9 mouse cellular contexts compared by ENCODE assay signal in the genomic region with DNA sequence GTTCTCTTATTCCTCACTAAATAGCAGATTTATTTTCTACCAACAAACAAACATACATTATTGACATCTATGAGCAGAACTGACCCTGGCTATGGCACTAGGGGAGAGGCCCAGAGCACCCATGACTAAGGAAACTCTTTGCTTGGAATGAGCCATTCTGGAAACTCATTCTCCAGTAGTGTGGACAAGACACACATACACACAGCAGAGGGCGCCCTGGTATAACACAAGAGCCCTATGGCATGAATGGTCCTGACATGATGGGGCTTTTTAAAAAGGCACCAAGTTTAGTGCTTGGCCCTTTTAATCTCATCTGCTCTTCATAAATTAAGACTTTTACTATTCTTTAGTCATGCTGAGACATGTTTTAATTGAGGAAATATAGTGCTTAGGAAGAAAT. TPM values are rescaled to one million over a fixed set of nuclear protein-coding genes. Genes with fewer than 3 reads are reported as not detected.
DNase-seq lines count a peak whose midpoint lies in the region; ATAC-seq and TF ChIP-seq lines count a peak whose summit lies in the region.
"Had no signal": no experiment of that assay in that cellular context is flagged by ENCODE, and none has a peak within 500 bp of the region (broad histone marks: within the 10 kb centered on the region; RNA-seq: fewer than 3 reads in every experiment).

No protein-coding gene starts in this region.

- H3K9ac ChIP-seq in intestine, embryonic 14.5 days (ENCODE audit: low read length) = no peak overlapping the region
- no peak overlapping the region for H3K9ac ChIP-seq in intestine, embryonic 15.5 days
- no peak overlapping the region for H3K9ac ChIP-seq in ES-E14 (ENCODE audit: insufficient read depth, low read depth, low read length, poor library complexity, severe bottlenecking)

- no peaks in the 10 kb centered on the region for H3K9me3 ChIP-seq in intestine, embryonic 14.5 days (ENCODE audit: control insufficient read depth, low read length)
- H3K9me3 ChIP-seq in intestine, embryonic 15.5 days = no peaks in the 10 kb centered on the region
- H3K9me3 ChIP-seq in ES-E14 (ENCODE audit: control insufficient read depth, insufficient read depth, low read depth, low read length) = no peaks in the 10 kb centered on the region
- no peaks in the 10 kb centered on the region for H3K9me3 ChIP-seq in limb, embryonic 10.5 days (replicated peaks)

- H3K27ac ChIP-seq in intestine, embryonic 14.5 days (ENCODE audit: low read depth) = no peak overlapping the region
- no peak overlapping the region for H3K27ac ChIP-seq in intestine, embryonic 15.5 days
- H3K27ac ChIP-seq in ES-E14 (ENCODE audit: insufficient read depth, low read depth, low read length, poor library complexity, severe bottlenecking) = no peak overlapping the region
- no peak overlapping the region for H3K27ac ChIP-seq in limb, embryonic 10.5 days

- H3K4me3 ChIP-seq in intestine, embryonic 14.5 days (ENCODE audit: low read depth, low read length) = no peak overlapping the region
- H3K4me3 ChIP-seq in intestine, embryonic 15.5 days (replicated peaks) = no peak overlapping the region
- no peak overlapping the region for H3K4me3 ChIP-seq in ES-E14 (ENCODE audit: insufficient read depth in 1 of 2, low read depth in 1 of 2, low read length in 2 of 2, poor library complexity in 1 of 2, severe bottlenecking in 1 of 2)
- H3K4me3 ChIP-seq in limb, embryonic 10.5 days = no peak overlapping the region

- H3K4me2 ChIP-seq in intestine, embryonic 14.5 days (ENCODE audit: low read length) = no peak overlapping the region
- no peak overlapping the region for H3K4me2 ChIP-seq in intestine, embryonic 15.5 days (replicated peaks)

- DNase-seq in intestine, embryonic 14.5 days (ENCODE audit: low spot score) = peak; percentile 62
- peak; percentile 44 for DNase-seq in ES-E14 (ENCODE audit: low read depth, low spot score)
- peak; percentile 4 for DNase-seq in c-Kit-positive CD71-negative TER-119-negative erythroid progenitor cells, embryonic 14.5 days (ENCODE audit: low read depth)
- DNase-seq in limb, embryonic 10.5 days (ENCODE audit: low spot score) = peak; percentile 61
- peak; percentile 57 for DNase-seq in right cerebral cortex, postnatal 25 days
- no peak for DNase-seq in urinary bladder, postnatal 36 days (ENCODE audit: low spot score in 2 of 2)

- no peaks in the 10 kb centered on the region for H3K36me3 ChIP-seq in intestine, embryonic 14.5 days (ENCODE audit: control insufficient read depth, insufficient read depth, low read length)
- no peaks in the 10 kb centered on the region for H3K36me3 ChIP-seq in intestine, embryonic 15.5 days
- no peaks in the 10 kb centered on the region for H3K36me3 ChIP-seq in ES-E14 (ENCODE audit: control insufficient read depth, insufficient read depth, low read length, poor library complexity, severe bottlenecking)
- no peaks in the 10 kb centered on the region for H3K36me3 ChIP-seq in limb, embryonic 10.5 days

- no peaks in the 10 kb centered on the region for H3K4me1 ChIP-seq in intestine, embryonic 14.5 days (replicated peaks; ENCODE audit: control insufficient read depth, insufficient read depth, low read length)
- H3K4me1 ChIP-seq in intestine, embryonic 15.5 days (replicated peaks) = no peaks in the 10 kb centered on the region
- no peaks in the 10 kb centered on the region for H3K4me1 ChIP-seq in ES-E14 (ENCODE audit: control insufficient read depth in 2 of 2, insufficient read depth in 2 of 2, low read length in 2 of 2, poor library complexity in 1 of 2)
- H3K4me1 ChIP-seq in limb, embryonic 10.5 days = no peaks in the 10 kb centered on the region

- no peak for ATAC-seq in intestine, embryonic 14.5 days (replicated peaks; ENCODE audit: low FRiP score, low TSS enrichment, low read depth)
- ATAC-seq in intestine, embryonic 15.5 days = no peak
- peak; percentile 90 for ATAC-seq in frontal cortex, adult (ENCODE audit: low TSS enrichment)

- in situ Hi-C loops in ES-E14 (cut with MboI; ENCODE audit: low sequenced_read_pairs in 2 of 2, unreplicated experiment in 2 of 2) = loop anchor here in 1 of 2 experiments (25.0 kb wide), 1 partner anchor 222 kb away; no protein-coding TSS in a partner anchor

- WGBS in intestine, embryonic 14.5 days = 0% methylated on average over 1 of the region's 1 CpGs
- 6% methylated on average over 1 of the region's 1 CpGs for WGBS in intestine, embryonic 15.5 days
- WGBS in limb, embryonic 10.5 days = 3% methylated on average over 1 of the region's 1 CpGs

- no peaks in the 10 kb centered on the region for H3K27me3 ChIP-seq in intestine, embryonic 14.5 days (replicated peaks; ENCODE audit: control insufficient read depth, insufficient read depth, low read length)
- H3K27me3 ChIP-seq in intestine, embryonic 15.5 days (replicated peaks) = no peaks in the 10 kb centered on the region
- no peaks in the 10 kb centered on the region for H3K27me3 ChIP-seq in limb, embryonic 10.5 days (ENCODE audit: low read depth, poor library complexity, severe bottlenecking)

TF ChIP-seq in ES-E14, 5 proteins besides CTCF, POLR2A, EP300 and RAD21:
- TF ChIP-seq ZC3H11A (IDR thresholded peaks at IDR 0.05; ENCODE audit: borderline replicate concordance, low read depth, low read length) (peak; percentile 62; the same call in 1 of the 2 replicates), HCFC1 (IDR thresholded peaks at IDR 0.05; ENCODE audit: borderline replicate concordance, insufficient read depth, low read length) (no peak)
TF ChIP-seq in ES-E14: peak in this region for 1.

RNA-seq across cellular contexts. Expression of gene Sln, which starts 40.1 kb away (rescaled TPM):
- polyA plus RNA-seq in intestine, embryonic 14.5 days (2014; fragmentation: Nextera tagmentation; extraction: Ambion mirVana) = 0.13 TPM in 1 of 2 replicates, not detected in the other
- 0.66 and 1.3 TPM in 2 replicates for polyA plus RNA-seq in intestine, embryonic 15.5 days (2015; fragmentation: Nextera tagmentation; extraction: Ambion mirVana)
- not detected in 2 replicates for total RNA-seq in ES-E14 (2012; rRNA removed)
- polyA plus RNA-seq in limb, embryonic 10.5 days (2016; fragmentation: Nextera tagmentation; extraction: Ambion mirVana) = 0.25 TPM in 1 of 2 replicates, not detected in the other
- total RNA-seq: neutrophil, adult 5-6 weeks had no signal

Comparison
In these comparisons a context has a peak if more than half of its experiments do, and no peak if none do; other contexts are left out.
1. DNase-seq: peak in intestine, embryonic 14.5 days (single experiment), ES-E14 (single experiment), c-Kit-positive CD71-negative TER-119-negative erythroid progenitor cells, embryonic 14.5 days (single experiment), limb, embryonic 10.5 days (single experiment) and right cerebral cortex, postnatal 25 days (single experiment); none in urinary bladder, postnatal 36 days (0 of 2).